Mouse (Mus musculus): ENCODE measurements at regions not wholly inside any gene's neighbourhood (a gene's known extent, or its start where the extent isn't known, plus 50 kb on each side); places are given as distances from the start of the nearest gene placed in this dataset.
"Not testable (repeated sequence)": the region's sequence is repeated elsewhere in the genome, so short reads cannot be mapped to it uniquely, and the experiment has no call there.

- intact Hi-C loops (cut with DNase I) = no loop called here
- no peak for DNase-seq
These were observed 151.2 kb upstream of the Rps6ka3 start for GRCm38 (mm10) chrX:159058931-159059330.

DNA sequence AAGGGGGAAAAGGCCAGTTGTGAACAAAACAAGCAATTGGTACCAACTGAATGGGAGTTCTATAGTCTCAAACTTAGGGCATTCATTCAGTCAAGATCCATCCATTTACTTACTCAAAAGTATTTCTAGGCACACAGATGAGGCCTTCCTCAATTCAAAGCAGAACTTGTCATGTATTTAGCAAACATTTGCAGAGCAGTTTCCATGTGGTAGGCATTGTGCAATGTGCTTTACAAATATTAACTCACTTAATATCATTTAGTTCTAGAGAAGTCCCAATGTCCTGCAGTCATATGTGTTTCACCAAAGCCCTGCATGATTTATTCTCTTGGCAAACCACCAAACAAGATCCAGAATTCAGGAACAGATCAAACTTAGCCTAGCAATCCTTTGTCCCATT, 148.8 kb upstream of the Rps6ka3 start:
- intact Hi-C loops (cut with DNase I) = no loop called here

GRCm38 (mm10) chrX:159066212-159066611, 143.9 kb upstream of the Rps6ka3 start:
- DNase-seq = no peak
- intact Hi-C loops (cut with DNase I) = no loop called here

More for the DNA sequence above, 148.8 kb upstream of the Rps6ka3 start:
- no peak for DNase-seq

- no peak for DNase-seq
These were observed 137.5 kb upstream of the Rps6ka3 start for GRCm38 (mm10) chrX:159072647-159073046.

DNA sequence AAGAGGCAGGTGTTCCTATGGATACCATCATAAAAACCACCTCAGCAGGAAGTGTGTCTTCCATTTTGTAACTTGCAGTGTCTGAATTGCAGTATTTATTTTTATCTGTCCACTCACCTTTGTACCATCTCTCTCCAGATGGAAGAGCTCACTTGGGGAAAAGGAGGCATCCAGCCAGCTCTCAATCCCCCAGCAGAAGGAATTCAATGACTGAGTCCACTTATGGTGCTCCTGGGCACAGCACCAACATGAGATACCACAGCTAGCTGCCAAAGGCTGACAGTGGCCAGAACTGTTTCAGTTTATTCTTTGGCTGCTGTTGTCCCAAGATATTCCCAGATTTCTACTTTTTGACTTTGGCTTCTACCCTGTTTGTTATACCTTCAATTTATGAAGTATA, 136.6 kb upstream of the Rps6ka3 start:
- intact Hi-C loops (cut with DNase I) = no loop called here
- peak in 1 of 2 experiments; percentile 12 for DNase-seq

More at GRCm38 (mm10) chrX:159072647-159073046, 137.5 kb upstream of the Rps6ka3 start:
- intact Hi-C loops (cut with DNase I) = no loop called here

DNA sequence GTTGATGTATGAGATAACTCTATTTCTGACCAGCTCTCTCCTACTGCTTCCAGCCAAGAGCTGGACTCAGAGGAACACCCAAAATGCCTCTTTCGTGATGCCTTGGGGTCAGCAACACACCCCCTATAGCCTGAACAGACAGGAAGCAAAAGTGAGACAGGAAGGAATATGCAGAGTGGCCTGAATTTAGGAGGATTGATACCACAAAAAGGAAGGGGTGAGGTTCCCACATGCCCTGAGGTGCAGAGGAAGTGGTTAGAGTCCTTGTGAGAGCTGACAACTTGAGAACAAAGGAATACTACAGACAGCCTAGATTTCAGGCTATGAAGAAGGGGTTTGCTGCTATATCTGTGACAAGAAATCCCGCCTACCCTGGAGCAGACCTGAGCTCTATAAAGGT, 129.6 kb upstream of the Rps6ka3 start:
- no peak for DNase-seq
- intact Hi-C loops (cut with DNase I) = no loop called here

GRCm38 (mm10) chrX:159110651-159111050, 99.5 kb upstream of the Rps6ka3 start:
- DNase-seq; intact Hi-C loops (cut with DNase I): not testable (repeated sequence)

- intact Hi-C loops (cut with DNase I) = no loop called here
- no peak for DNase-seq
These were observed 93.9 kb upstream of the Rps6ka3 start for GRCm38 (mm10) chrX:159116210-159116609.

GRCm38 (mm10) chrX:159140554-159140953, 69.6 kb upstream of the Rps6ka3 start:
- no peak for DNase-seq
- intact Hi-C loops (cut with DNase I) = no loop called here

DNA sequence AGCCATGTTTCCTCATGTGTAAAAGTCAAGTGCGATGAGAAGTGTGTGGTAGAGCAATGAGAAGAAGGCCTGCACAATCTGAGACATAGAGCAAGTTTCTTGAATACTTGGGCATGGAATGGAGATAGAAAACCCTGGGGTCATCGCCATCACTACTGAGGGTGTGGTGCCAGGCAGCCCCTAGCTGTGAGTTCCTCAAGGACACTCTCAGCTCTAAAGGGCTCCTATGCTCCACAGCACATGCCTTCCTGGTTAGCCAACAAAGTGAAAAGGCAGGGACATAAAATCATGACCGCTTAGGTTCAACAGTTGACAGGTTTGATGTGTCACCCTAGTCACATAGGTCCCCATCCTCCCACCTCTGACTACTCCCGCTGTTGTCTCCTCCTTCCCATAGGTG, 66.8 kb upstream of the Rps6ka3 start:
- intact Hi-C loops (cut with DNase I) = no loop called here
- DNase-seq = no peak

- intact Hi-C loops (cut with DNase I) = no loop called here
- DNase-seq = no peak
These were observed 65.4 kb upstream of the Rps6ka3 start for GRCm38 (mm10) chrX:159144674-159145073.

GRCm38 (mm10) chrX:159145212-159145611, 64.9 kb upstream of the Rps6ka3 start:
- DNase-seq = no peak
- intact Hi-C loops (cut with DNase I) = no loop called here

DNA sequence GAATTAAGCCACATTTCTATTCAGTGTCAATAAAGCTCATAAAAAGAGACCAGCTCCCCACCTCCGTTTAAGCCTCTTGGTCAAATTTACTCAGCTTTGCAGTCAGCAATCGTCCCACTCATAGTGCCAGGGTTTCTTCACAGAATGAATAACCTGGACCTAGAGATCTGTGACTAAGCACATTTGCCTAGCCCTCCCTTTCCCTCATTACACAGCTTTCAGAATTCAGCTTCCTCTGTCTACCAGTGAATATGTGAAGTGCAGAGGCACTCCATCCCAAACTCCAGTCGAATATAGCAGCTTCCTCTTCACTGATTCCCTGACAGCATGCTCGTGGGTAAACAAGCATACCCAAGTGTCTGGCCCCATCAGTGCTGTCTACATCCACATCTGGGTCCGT, 54.3 kb upstream of the Rps6ka3 start:
- DNase-seq = no peak
- intact Hi-C loops (cut with DNase I) = no loop called here

- DNase-seq = no peak
- intact Hi-C loops (cut with DNase I) = no loop called here
These were observed 53.1 kb upstream of the Rps6ka3 start for GRCm38 (mm10) chrX:159156976-159157375.

DNA sequence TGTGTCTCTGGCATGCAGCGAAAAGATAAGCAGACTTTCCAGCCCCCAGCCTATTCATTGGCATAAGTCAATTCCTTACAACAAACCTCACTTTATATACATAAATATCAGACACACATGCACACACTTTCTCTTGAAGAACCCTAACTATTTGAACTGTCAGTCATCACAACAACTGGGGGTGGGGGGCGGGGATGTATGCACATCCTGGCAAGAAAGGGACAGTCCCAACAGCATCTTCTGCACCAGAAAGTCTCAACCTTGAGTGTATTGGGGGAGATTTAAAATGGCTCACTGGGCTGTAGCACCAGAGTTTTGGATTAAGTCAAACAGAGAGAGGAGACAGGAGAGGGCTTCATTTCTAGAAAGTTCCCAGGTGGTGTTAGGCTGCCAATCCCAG, 50.4 kb upstream of the Rps6ka3 start:
- intact Hi-C loops (cut with DNase I) = no loop called here
- DNase-seq = no peak
